Mouse (Mus musculus): ENCODE data around the gene Syf2. TPM values are rescaled to one million over a fixed set of nuclear protein-coding genes. Genes with fewer than 3 reads are reported as not detected.
"Not testable (repeated sequence)": the region's sequence is repeated elsewhere in the genome, so short reads cannot be mapped to it uniquely, and the experiment has no call there.

Syf2 gene
- 80.3 and 94.7 TPM in 2 replicates for polyA plus RNA-seq (2012; rRNA removed)

DNA sequence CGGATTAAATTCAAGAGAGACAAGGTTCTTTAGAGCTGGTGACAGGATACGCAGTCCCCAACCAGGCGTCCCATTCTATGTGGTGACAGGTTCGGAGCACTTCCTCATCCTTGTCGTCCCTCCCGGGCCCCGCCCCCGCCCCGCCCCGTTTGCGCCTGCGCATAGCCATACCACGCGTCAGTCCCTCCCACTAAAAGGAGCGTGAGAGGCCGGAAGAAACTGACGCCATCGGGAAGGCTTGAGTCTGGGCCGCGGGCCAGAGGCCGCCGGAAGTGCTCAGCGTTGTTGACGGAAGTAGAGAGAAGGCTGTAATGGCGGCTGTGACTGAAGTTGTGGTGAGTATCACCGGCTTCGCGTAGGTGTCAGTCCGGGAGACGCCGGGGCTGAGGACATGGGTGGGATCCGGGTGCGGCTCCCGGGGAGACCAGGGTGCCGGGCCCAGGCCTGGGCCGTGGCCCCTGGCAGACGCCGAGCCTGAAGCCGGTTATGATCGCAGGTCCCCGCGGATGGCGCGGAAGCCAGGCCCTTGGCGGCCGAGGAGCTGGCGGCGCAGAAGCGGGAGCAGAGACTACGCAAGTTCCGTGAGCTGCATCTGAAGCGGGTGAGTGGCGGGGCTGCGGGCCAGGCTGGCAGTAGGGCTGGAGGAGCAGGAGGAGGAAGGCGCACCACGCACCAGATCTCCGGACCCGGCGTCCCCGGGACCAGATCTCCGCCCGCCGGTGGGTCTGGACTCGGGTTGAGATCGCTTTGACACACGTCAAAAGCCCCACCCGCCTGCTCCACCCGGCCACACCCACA lies at the start of gene Syf2:
TSS of gene Syf2 (plus strand) at position 215 of the 798 bp plus-strand sequence.
- DNase-seq (ENCODE audit: extremely low spot score in 1 of 2, low spot score in 1 of 2): peak; percentile 92 to 97

DNA sequence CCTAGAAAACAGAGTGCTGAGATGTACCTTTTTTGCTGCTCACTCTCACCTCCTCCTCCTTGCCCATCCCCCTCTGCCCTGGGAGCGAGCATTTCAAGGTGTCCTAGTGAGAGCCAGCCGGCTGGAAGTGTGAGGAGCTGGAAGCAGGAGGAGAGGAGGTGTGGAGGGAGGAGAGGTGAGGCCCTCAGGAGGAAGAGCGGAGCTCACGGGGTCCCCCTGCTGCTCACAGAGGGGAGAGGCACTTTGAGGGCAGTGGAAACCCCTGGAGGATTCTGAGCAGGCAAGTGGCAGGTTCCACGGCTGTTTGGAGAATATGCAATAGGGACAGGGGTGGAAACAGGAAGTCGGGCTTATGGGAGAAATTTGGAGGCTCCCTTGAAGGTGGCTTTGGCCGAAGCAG lies 47.4 kb upstream of the Syf2 start:
- DNase-seq (ENCODE audit: extremely low spot score in 1 of 2, low spot score in 1 of 2): peak in 1 of 2 experiments; percentile 31

DNA sequence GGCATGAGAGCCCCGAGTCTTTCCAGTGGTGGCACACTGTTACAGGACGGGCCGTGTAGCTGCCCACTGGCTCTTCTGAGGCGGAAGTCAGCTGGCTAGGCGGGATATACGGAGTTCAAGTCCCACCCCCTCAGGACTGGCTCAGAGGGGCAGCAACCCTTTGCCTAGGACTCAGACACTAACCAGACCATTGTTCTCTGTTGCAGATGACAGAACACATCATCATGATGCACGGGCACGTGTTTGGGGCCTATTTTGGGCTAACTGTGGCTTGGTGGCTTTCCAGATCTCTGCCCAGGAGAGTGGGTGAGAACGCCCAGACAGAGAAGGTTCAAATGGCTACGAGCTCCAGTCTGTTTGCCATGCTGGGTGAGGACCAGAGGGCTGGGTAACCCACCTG lies 46.9 kb upstream of the Syf2 start:
- no peak for DNase-seq (ENCODE audit: extremely low spot score in 1 of 2, low spot score in 1 of 2)

DNA sequence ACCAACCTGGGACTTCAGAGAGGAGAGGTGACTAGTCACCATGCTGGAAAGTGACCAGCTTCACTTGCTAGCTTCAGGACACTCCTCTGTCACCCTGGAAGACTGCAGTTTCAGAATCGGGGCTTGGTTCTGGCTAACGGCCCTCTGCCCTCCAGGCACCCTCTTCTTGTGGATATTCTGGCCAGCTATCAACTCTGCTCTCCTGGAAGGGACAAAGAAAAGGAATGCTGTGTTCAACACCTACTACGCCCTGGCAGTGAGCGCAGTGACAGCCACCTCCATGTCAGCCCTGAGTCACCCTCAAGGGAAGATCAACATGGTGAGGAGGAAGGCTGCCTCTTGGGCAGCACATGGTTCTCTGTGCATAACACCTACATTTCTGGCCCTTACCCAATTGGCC lies 46.3 kb upstream of the Syf2 start:
- peak in 1 of 2 experiments; percentile 22 for DNase-seq (ENCODE audit: extremely low spot score in 1 of 2, low spot score in 1 of 2)

DNA sequence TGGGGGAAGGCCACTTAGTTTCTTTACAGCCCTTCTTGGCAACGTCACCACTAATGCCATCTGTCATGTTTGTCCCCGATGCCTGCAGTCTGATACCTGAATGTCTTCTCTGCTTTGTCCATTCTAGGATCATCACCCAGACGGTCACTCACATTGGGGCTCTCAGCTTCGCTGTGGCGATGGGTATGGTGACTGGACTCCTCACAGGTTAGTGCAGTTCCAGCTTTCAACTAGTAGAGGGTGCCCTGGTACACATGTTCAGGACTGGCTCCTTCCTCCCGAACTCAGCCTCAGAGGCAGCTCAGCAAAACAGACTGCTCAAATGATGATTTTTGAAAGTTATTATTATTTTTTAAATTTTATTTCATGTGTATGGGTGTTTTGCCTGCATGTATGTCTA lies 38.6 kb upstream of the Syf2 start:
- peak in 1 of 2 experiments; percentile 77 for DNase-seq (ENCODE audit: extremely low spot score in 1 of 2, low spot score in 1 of 2)

DNA sequence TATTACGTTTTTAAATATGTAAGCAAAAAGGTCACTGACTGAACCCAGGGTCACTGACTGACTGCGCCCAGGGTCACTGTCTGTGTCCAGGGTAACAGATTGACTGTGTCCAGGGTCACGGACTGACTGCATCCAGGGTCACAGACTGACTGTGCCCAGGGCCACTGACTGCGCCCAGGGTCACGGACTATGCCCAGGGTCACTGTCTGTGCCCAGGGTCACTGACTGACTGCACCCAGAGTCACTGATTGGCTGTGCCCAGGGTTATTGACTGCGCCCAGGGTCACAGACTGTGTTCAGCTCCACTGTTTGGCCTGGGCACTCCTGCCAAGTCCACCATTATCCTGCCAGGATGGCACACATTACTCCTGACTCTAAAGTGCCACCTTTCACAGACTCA lies 33.4 kb upstream of the Syf2 start:
- no peak for DNase-seq (ENCODE audit: extremely low spot score in 1 of 2, low spot score in 1 of 2)

DNA sequence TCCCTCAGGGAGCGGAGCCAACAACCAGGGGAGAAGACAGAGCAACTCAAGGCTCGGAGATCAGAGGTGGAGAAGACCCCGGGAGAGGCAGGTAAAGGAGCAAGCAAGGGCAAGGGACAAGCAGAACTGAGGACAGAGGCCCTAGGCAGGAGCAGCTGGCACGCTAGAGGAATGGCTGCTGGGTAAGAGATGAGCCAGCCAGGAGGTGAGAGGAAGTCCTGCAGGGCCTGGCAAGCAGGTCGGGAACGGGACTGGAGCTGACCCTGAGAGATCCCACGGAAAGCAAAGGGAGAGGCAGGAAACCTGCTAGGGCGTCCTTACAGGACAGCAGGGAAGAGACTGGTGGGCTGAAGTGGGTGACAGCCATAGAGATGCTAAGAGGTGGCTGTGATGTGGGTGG lies 29.6 kb upstream of the Syf2 start:
- no peak for DNase-seq (ENCODE audit: extremely low spot score in 1 of 2, low spot score in 1 of 2)

DNA sequence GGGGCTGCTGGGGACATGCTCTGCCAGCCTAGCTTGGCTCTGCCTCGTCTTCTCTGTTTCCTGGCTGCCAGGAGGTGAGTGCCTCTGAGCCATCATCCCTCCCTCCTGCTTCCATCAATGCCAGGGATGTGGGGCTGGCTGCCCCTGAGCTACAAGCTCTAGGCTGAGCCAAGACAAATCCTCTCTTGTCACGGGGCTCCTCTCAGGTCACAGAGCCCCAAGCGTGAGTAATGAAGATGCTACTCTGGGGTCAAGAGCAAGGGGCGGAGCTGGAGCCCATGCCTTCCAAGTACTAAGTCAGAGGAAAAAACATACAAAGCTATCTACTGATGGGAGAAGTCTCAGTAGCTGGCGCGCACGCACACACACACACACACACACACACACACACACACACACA lies 27.7 kb upstream of the Syf2 start:
- no peak for DNase-seq (ENCODE audit: extremely low spot score in 1 of 2, low spot score in 1 of 2)

DNA sequence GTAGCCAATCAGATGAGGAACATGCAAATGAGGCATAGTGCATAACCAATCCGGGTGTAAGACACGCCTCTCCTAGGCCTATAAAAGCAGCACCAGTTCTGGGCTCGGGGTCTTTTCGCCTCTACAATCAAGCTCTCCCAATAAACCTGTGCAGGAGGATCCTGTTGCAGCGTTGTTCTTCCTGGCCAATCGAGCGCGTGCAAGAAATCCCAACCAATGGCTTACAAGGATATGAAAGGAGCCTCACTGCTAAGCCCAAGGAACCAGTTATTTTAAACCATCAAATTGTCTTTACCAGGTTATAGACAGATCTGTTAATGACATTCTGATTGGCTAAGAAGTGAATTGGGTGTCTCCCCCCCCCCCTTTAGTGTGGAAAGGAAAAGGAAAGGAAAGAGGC lies 19.3 kb upstream of the Syf2 start:
- not testable (repeated sequence) for DNase-seq (ENCODE audit: extremely low spot score in 1 of 2, low spot score in 1 of 2)

DNA sequence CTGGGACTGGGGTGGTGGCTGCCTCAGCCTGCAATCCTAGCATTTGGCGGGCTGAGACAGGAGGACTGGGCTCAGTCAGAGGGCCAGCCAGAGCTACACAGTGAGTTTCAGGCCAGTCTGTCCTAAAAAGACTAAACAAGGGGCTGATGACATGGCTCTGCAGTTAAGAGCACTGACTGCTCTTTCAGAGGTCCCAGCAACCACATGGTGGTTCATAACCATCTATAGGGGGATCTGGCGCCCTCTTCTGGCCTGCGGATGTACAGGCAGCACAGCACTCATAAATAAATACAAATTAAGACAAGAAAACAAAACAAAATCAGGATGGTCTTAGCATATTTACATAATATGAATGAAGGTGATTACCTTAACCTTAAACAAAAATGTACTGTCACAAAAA lies 17.3 kb upstream of the Syf2 start:
- DNase-seq (ENCODE audit: extremely low spot score in 1 of 2, low spot score in 1 of 2): peak in 1 of 2 experiments; percentile 77

DNA sequence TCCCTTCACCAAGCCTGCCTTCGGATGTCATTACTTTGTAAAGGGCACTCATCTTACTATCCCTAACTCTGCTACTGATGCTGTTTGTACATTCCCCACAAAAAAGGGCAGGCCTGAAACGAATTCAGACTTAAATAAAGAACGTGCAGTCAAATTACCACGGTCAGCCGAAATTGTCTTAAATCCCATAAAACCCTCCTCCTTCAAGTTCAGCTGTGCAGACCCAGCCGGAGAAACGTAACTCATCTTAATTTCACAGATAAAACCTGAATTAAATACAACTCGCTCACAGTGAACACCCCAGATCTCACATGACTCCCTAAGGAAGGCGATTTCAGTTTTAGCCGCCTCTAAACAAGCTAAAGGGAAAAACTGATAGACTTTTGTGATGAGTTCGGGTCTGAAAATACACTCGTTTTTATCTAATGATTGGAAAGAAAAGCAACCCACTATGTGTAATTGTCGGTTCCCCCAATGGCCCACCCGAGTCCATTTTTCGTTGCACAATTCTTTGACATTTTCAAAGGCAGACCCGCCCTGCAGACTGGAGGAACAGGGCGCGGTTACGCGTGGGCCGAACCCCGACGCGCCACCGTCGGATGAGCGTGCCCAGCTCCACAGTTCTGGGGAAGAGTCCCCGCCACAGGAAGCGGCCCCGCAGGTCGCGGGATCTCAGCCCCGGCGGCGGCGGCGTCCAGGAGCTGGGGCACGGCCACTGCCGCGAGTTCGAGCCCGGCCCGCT lies 16.4 kb upstream of the Syf2 start:
- peak in 1 of 2 experiments; percentile 48 for DNase-seq (ENCODE audit: extremely low spot score in 1 of 2, low spot score in 1 of 2)

DNA sequence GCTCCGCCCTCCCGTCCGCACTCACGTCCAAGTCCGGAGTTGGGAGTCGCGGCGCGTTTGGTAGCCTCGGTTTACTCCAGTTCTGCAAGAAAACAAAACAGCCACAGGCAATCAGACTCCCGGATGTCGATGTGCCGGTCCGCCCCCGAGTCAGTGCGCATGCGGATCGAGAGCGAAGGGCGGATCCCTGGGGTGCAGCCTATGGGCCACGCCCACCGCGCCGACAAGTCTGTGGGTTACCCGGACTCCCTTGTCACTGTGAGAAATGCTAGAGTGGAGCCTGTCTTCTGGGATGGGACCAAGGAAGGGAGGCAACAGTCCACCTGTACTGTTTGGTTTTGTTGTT lies 15.9 kb upstream of the Syf2 start, which contains the start of gene Tmem50a:
TSS of gene Tmem50a (minus strand) at position 161 of the 346 bp plus-strand sequence.
- DNase-seq (ENCODE audit: extremely low spot score in 1 of 2, low spot score in 1 of 2): peak; percentile 83 to 94

DNA sequence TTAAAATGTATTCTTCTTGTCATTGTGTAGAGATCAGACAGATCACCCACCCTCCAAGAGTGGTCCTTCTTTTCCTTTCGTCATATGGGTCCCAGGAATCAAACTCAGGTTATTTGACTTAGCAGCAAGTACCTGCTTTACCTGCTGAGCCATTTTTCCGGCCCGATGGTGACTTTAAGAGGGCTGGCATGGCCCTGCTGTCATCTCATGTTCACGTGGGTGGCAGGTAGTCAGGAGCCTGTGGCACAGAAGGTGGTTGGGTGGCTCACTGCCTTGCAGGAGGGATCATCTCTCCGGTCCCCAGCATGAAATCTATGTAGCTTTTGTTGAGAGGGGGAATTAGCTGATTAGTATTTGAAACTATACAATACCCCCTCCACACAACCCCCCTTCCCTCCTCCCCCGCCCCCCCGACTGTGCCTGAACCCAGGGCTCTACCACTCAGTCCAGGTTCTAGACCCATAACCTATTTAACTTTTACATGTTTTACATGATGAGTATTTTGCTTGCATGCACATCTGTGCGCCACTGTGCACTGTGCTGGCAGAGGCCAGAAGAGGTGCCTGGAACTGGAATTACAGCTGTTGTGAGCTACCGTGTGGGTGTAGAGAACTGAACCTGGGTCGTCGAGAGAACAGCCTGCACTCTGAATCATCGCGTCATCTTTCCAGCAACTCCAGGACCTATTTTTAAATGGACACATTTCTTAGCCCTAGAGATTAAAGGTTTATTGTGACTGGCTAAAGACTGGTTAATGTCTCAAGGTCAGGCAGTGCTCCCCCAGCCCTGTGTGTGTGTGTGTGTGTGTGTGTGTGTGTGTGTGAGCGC lies 15.3 kb upstream of the Syf2 start:
- peak in 1 of 2 experiments; percentile 30 for DNase-seq (ENCODE audit: extremely low spot score in 1 of 2, low spot score in 1 of 2)

DNA sequence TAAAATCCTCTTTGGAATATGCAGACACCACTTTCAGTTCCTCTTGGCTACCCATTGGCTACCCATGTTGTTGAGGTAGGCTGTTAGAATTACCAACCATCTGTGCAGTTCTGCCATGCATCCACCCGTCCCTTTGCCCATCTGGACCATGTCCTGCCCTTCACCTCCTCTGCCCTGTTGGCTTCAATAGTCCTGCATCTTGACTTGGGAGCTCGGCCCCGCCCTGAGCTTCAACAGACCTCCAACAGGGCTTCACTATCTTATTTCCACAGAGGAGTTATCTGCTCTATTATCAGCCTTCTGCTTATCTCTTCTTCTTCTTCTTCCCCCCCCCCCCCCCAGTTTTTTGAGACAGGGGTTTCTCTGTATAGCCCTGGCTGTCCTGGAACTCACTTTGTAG lies 13.5 kb upstream of the Syf2 start:
- no peak for DNase-seq (ENCODE audit: extremely low spot score in 1 of 2, low spot score in 1 of 2)

DNA sequence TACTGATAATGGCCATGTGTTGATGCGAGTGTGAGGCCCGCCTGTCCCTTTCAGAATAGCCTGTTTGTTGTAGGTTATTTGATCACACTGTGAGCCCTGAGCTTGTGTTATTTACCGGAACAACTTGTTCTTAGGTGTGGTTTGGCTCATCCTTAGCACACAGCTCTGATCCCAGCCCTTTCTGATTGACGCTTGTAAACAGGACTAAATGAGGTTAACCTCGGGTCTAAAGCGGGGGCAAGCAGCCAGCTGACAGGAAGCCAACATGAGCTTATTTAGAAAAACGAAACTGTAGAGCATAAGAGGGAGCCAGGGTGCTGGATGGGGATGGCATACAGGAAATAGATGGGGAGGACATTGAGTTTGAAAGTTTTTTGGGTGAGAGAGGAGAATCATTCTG lies 12.3 kb upstream of the Syf2 start:
- no peak for DNase-seq (ENCODE audit: extremely low spot score in 1 of 2, low spot score in 1 of 2)

DNA sequence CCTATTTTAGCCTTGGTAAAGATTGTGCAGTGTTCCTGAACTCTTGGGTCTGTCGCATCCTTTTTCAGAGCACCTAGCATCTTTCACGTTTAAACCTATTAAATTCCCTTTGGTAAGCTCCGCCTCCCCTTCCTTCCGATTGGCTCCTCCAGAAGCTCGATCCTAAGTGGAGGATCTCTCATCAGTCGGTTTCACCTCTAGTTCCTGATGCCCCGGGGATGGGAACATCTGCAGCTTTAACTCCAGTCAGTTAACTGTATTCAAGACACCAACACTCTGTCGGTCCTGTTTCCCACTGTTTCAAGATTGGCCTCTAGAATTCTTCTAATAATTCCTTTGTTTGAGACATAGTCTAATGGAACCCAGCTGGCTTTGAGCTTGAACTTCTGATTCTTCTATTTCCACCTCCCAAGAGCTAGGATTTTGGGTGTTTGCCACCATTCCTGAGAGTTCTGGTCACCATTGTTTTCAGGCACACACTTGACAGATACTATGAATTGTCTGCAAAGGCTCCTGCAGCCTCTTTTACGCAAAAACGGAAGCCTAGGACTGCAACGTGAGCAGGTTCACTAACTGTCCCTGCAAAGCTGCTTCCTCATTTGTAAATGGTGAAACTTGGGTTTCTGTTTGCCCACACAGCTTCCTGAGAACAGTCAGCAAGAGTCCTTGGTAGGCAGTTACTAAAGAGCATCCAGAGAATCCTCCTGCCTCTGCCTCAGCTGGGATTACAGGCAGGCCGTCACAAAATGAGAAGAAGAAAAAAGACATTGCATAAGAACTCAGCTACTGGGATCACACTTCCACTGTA lies 10.8 kb upstream of the Syf2 start:
- no peak for DNase-seq (ENCODE audit: extremely low spot score in 1 of 2, low spot score in 1 of 2)

DNA sequence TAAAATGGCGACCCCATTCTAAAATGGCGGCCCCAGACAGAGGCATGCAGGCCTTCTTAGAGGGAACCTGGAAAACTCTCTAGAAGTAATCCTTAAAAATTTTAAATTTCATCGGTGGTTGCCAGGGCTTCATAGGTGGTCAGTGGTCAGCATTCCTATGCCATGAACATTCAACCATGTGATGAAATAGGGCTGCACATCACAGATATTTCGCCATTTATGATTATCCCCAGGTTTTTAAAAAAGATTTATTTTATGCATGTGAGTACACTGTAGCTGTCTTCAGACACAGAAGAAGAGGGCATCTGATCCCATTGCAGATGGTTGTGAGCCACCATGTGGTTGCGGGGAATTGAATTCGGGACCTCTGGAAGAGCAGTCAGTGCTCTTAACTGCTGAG lies 10.1 kb upstream of the Syf2 start:
- DNase-seq (ENCODE audit: extremely low spot score in 1 of 2, low spot score in 1 of 2): no peak

DNA sequence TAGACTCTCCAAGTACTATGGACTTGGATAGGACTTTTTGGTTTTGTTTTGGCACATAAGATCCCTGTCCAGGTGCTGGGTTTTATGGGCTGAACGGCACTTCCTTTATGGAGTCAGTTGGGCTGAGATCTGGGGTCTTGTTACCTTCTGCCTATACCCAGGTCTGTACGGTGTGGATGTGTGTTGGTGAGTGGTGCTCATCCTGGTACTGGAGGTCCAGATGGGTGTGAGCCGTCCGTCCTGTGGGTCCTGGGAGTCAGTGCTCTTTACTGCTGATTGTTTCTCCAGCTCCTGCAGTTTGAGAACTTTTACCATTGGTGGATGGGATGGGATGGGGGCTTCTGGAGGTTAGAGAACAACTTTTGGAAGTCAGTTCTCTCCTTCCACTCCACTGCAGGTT lies 9.0 kb upstream of the Syf2 start:
- no peak for DNase-seq (ENCODE audit: extremely low spot score in 1 of 2, low spot score in 1 of 2)

DNA sequence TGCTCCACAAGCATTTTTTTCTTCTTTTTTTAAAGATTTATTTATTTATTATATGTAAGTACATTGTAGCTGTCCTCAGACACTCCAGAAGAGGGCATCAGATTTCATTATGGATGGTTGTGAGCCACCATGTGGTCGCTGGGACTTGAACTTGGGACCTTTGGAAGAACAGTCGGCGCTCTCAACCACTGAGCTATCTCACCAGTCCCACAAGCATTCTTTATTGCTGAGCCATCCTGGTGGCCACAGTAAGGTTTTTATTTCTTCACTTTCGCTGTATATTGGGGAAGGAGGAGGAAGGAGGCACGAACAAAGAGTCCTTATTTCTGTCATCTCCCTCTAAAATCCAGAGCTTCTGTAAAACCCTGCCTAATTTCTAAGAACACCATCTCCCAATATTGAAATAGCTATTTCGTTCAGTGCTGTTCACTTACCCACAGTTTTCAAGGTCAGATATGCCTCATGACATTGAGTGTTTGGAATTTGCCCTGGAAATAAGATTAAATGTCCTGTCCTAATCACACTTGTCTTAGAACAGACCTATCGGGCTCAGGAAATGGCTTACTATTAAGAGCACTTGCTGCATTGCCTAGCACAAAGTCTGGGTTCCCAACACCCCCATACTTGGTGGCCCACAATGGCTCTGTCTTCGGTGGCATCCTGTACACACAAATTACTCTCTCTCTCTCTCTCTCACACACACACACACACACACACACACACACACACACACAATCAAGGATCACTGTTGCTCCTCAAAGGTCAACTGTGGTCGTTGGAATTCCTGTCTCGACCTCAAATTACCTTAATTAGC lies 8.4 kb upstream of the Syf2 start:
- DNase-seq (ENCODE audit: extremely low spot score in 1 of 2, low spot score in 1 of 2): no peak

DNA sequence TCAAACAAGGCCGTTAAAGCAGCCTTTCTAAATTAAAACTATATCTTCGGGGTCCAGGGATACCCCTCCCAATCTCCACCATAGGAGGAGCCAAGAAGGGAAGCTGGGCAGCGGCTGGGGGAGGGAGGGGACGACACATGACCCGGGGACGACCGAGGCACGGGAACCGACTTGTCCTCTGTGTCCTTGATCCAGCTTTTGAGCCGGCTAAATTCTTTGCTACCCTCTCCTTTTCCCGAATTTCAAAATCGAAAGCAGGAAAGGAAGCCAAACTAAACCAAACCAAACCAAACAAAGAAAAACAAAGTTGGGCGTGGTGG lies 7.8 kb upstream of the Syf2 start:
- DNase-seq (ENCODE audit: extremely low spot score in 1 of 2, low spot score in 1 of 2): peak in 1 of 2 experiments; percentile 57
